Mouse (Mus musculus) heart, adult 2 months (tissue): ENCODE data around the gene Scn3b. TPM values are rescaled to one million over a fixed set of nuclear protein-coding genes. Genes with fewer than 3 reads are reported as not detected.

ENCODE experiments used
- DNase-seq, 2 experiments: peaks; one replicate each; pipeline ENCODE4 v3.0.0; 2021
- H3K27ac ChIP-seq: fragments of 200-600 bp; 2 replicates; pipeline ENCODE4 v1.8.1; 2022
- H3K27me3 ChIP-seq: fragments of 200-500 bp; 2 replicates; pipeline ENCODE4 v1.6.1; 2012; ENCODE audit warnings: mild to moderate bottlenecking, low read length, inconsistent platforms, mixed read lengths; ENCODE audit not compliant: control insufficient read depth, insufficient read depth
- H3K36me3 ChIP-seq: fragments of 200-500 bp; 2 replicates; pipeline ENCODE4 v1.6.1; 2012; ENCODE audit warnings: low read length, inconsistent platforms; ENCODE audit not compliant: control insufficient read depth, insufficient read depth
- H3K4me1 ChIP-seq: fragments of 200-500 bp; 2 replicates; pipeline ENCODE4 v1.6.1; 2011; ENCODE audit warnings: low read length; ENCODE audit not compliant: control insufficient read depth, insufficient read depth
- H3K4me3 ChIP-seq: fragments of 200-600 bp; 2 replicates; pipeline ENCODE4 v1.8.1; 2022
- H3K79me2 ChIP-seq: fragments of 200-500 bp; replicated peaks from 2 replicates; pipeline ENCODE4 v1.6.1; 2012; ENCODE audit warnings: mild to moderate bottlenecking, inconsistent platforms, low read length, moderate library complexity, mixed read lengths; ENCODE audit not compliant: control insufficient read depth, insufficient read depth
- H3K9ac ChIP-seq: fragments of 200-500 bp; 2 replicates; pipeline ENCODE4 v1.6.1; 2012; ENCODE audit warnings: low read depth, mild to moderate bottlenecking, control low read depth, inconsistent platforms, low read length, mixed read lengths
- CTCF ChIP-seq: fragments of 200-600 bp; IDR thresholded peaks from 2 replicates; pipeline ENCODE4 v1.8.1; 2022; ENCODE audit warnings: antibody characterized with exemption, mild to moderate bottlenecking, moderate library complexity
- EP300 ChIP-seq: fragments of 200-500 bp; IDR thresholded peaks from 2 replicates; pipeline ENCODE4 v1.6.1; 2011; ENCODE audit warnings: low read depth, low read length, control low read depth; ENCODE audit not compliant: insufficient read depth
- POLR2A ChIP-seq: fragments of 200-500 bp; IDR thresholded peaks from 2 replicates; pipeline ENCODE4 v1.6.1; 2011; ENCODE audit warnings: mild to moderate bottlenecking, low read depth, low read length, control low read depth; ENCODE audit not compliant: insufficient read depth
- WGBS: fragments of 180-500 bp; shearing (Covaris S2); methylation state at CpG from one replicate; pipeline ENCODE4 v1.1.7; 2018; 5-methylcytosine and 5-hydroxymethylcytosine counted together
- intact Hi-C: fragments of 180-260 bp; cut with DNase I; formaldehyde crosslinking; loops from one replicate; pipeline ENCODE4 v1.15.1; 2025
- polyA plus RNA-seq: library from polyadenylated mRNA; depleted of rRNA; stranded (reverse); fragments of >200 nt; gene quantifications from 2 replicates; pipeline ENCODE4 v1.2.3, GENCODE M21; 2012
- total RNA-seq, 2 experiments: library from RNA; stranded (reverse); gene quantifications; 2 replicates each; pipeline ENCODE4 v1.2.3; 2021

Scn3b gene
- total and polyA plus RNA-seq, 3 experiments, result 0.70 to 2.0 (median 0.96) TPM

GRCm38 (mm10) chr9:40272822-40273221, 3.8 kb downstream of the Scn3b start:
- TF ChIP-seq CTCF (no peak), EP300 (no peak), POLR2A (no peak)
- WGBS, result 69% methylated on average over 7 of the region's 7 CpGs
- H3K27me3 ChIP-seq, result no peaks in the 10 kb centered on the region; the same call in 1 of the 2 replicates
- no peaks in the 10 kb centered on the region for H3K79me2 ChIP-seq
- H3K4me1 ChIP-seq, result peaks cover 6% of the 10 kb centered on the region
- H3K4me3 ChIP-seq, result no peak overlapping the region
- H3K36me3 ChIP-seq, result no peaks in the 10 kb centered on the region
- no peak for DNase-seq
- no peak overlapping the region for H3K9ac ChIP-seq
- no peak overlapping the region for H3K27ac ChIP-seq
- intact Hi-C loops, result no loop called here

- Histone ChIP-seq H3K36me3 (no peaks in the 10 kb centered on the region), H3K9ac (no peak overlapping the region), H3K27me3 (no peaks in the 10 kb centered on the region), H3K4me3 (no peak overlapping the region), H3K79me2 (no peaks in the 10 kb centered on the region), H3K4me1 (peaks cover 3% of the 10 kb centered on the region), H3K27ac (no peak overlapping the region)
- WGBS, result 36% methylated on average over 5 of the region's 5 CpGs
- intact Hi-C loops, result no loop called here
- DNase-seq, result no peak
- TF ChIP-seq POLR2A, result no peak
Observed at GRCm38 (mm10) chr9:40275904-40276303, 6.9 kb downstream of the Scn3b start.

- Histone ChIP-seq H3K27me3 (no peaks in the 10 kb centered on the region), H3K4me3 (no peak overlapping the region), H3K27ac (no peak overlapping the region), H3K9ac (no peak overlapping the region), H3K36me3 (no peaks in the 10 kb centered on the region), H3K79me2 (no peaks in the 10 kb centered on the region), H3K4me1 (no peaks in the 10 kb centered on the region)
- 80% methylated on average over 3 of the region's 3 CpGs for WGBS
- TF ChIP-seq POLR2A, result no peak
- TF ChIP-seq EP300, result no peak
- TF ChIP-seq CTCF, result no peak
- intact Hi-C loops, result no loop called here
- DNase-seq, result no peak
Observed at GRCm38 (mm10) chr9:40277671-40278070, 8.7 kb downstream of the Scn3b start.

GRCm38 (mm10) chr9:40279438-40279837, 10.4 kb downstream of the Scn3b start:
- no peak overlapping the region for H3K27ac ChIP-seq
- intact Hi-C loops, result no loop called here
- TF ChIP-seq EP300 (no peak), POLR2A (no peak), CTCF (no peak)
- no peaks in the 10 kb centered on the region for H3K27me3 ChIP-seq
- no peak overlapping the region for H3K4me3 ChIP-seq
- 88% methylated on average over 7 of the region's 7 CpGs for WGBS
- DNase-seq, result no peak
- H3K9ac ChIP-seq, result no peak overlapping the region
- H3K36me3 ChIP-seq, result no peaks in the 10 kb centered on the region
- no peaks in the 10 kb centered on the region for H3K4me1 ChIP-seq
- H3K79me2 ChIP-seq, result no peaks in the 10 kb centered on the region

- H3K9ac ChIP-seq, result no peak overlapping the region
- H3K79me2 ChIP-seq, result no peaks in the 10 kb centered on the region
- no peak overlapping the region for H3K27ac ChIP-seq
- 59% methylated on average over 7 of the region's 7 CpGs for WGBS
- H3K36me3 ChIP-seq, result no peaks in the 10 kb centered on the region
- H3K4me3 ChIP-seq, result no peak overlapping the region
- H3K4me1 ChIP-seq, result no peaks in the 10 kb centered on the region
- no peaks in the 10 kb centered on the region for H3K27me3 ChIP-seq
- intact Hi-C loops, result no loop called here
- DNase-seq, result no peak
- TF ChIP-seq POLR2A (no peak), CTCF (no peak), EP300 (no peak)
Observed at GRCm38 (mm10) chr9:40282968-40283367, 14.0 kb downstream of the Scn3b start.

GRCm38 (mm10) chr9:40292475-40292874, 23.5 kb downstream of the Scn3b start:
- Histone ChIP-seq H3K27me3 (no peaks in the 10 kb centered on the region), H3K36me3 (peaks cover 5% of the 10 kb centered on the region), H3K79me2 (no peaks in the 10 kb centered on the region), H3K9ac (no peak overlapping the region), H3K4me3 (no peak overlapping the region), H3K4me1 (no peaks in the 10 kb centered on the region), H3K27ac (no peak overlapping the region)
- intact Hi-C loops, result no loop called here
- TF ChIP-seq POLR2A, result no peak
- no peak for TF ChIP-seq EP300
- TF ChIP-seq CTCF, result no peak
- DNase-seq, result no peak
- WGBS, result 87% methylated on average over 4 of the region's 4 CpGs
